Mouse (Mus musculus) common myeloid progenitor, adult 5-6 weeks (primary cell): ENCODE measurements around the gene Rtn4r. TPM values are rescaled to one million over a fixed set of nuclear protein-coding genes. Genes with fewer than 3 reads are reported as not detected.

ENCODE experiments used
- ATAC-seq: replicated peaks from 2 replicates; pipeline ENCODE4 v1.8.0; 2016; ENCODE audit warnings: low read depth, mild to moderate bottlenecking, moderate TSS enrichment, inconsistent platforms; ENCODE audit not compliant: poor library complexity, severe bottlenecking
- total RNA-seq: library from RNA; stranded (forward); fragments of 200-1000, 187-1606 nt; gene quantifications from 2 replicates; pipeline ENCODE4 v1.2.3, GENCODE M21; 2017

Gene Rtn4r
- total RNA-seq, 1 experiment from 2014 or later = 2.6 TPM

DNA sequence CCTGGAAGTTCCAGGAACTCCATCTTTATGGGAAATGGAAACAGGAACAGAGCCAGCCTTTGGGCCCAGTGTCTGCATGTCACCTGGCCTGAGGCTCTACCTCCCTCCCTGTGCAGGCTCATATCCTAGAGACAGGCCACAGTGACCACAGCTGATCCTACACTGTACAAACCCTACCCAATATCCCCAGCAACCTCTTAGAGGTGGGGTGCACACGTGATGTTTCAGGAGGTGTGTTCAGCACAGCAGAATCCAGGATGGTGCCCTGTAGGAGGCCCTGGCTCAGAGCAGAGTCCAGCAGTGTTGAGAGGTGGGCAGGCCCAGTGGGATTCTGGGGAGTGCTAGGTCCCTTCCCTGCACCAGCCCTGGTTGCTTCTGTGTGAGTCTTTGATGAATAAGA lies 4.0 kb upstream of the Rtn4r start:
- ATAC-seq = no peak

DNA sequence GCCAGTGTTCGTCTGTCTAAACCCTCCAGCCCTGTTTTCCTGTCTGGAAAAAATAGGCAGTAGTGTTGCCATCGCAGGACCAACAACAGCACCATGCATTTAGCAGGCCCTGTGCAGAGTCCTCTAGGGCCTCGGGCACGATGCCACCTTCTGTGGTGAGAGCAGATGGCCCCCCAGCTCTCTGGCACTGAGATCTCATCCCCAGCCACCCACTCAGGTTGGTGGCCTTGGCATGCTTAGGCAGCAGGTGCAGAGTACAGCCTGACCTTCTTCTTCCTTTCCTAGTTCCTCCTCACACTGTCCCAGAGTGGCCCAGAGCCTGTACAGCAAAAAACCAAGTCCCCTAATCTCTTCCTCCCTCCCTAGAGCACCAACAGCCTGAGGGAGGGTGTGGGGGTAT lies 3.4 kb upstream of the Rtn4r start:
- ATAC-seq = no peak

- ATAC-seq = 0 out of 2 replicates have a peak, but pooled peaks have one; percentile 38
Observed at GRCm38 (mm10) chr16:18124626-18125025, 2.8 kb upstream of the Rtn4r start.

DNA sequence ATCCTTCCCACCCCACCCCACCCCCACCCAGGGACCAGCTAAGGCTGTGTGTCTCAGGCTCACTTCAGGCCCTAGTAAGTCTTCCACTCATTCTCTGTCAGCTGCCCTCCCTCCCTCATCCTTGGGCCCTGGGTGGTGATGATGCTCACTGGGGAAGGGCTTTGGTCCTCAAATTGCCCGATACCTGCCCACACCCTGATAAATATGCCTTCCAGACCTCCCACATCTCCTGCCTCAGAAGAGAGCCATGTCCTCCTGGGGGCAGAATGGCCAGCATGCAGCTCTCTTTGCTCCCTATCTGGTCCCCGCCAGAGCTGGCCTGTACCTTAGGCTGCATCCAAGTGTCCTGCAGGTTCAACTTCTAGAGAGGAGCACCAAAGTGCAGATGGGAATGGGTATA lies 2.3 kb upstream of the Rtn4r start:
- ATAC-seq = no peak

DNA sequence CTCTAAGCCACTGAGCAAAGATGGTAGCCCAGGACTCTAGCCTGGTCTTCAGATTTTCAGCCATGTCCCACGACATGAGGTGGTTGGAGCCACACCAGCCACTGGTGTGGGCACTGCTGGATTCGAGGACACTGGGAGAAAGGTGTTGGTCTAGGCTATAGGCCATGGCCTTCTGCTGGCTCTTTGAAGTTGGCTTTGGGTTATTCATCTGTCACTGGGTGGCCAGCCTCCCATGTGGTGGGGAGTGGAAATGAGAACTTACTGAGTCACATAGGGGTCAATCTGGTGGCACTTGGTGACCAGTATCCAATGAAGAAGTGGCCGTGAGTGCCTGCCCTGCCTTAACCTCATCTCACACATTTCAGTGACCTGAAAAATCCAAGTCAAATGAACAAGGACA lies 1.2 kb upstream of the Rtn4r start:
- ATAC-seq = no peak

- no peak for ATAC-seq
Observed at GRCm38 (mm10) chr16:18127871-18128563, 575 bp downstream of the Rtn4r start.

GRCm38 (mm10) chr16:18128564-18128935 lies 1.1 kb downstream of the Rtn4r start:
- ATAC-seq = no peak

- ATAC-seq = no peak
Observed at GRCm38 (mm10) chr16:18129413-18129812, 2.0 kb downstream of the Rtn4r start.

GRCm38 (mm10) chr16:18130288-18130687 lies 2.8 kb downstream of the Rtn4r start:
- peak; percentile 67 for ATAC-seq

- ATAC-seq = no peak
Observed at GRCm38 (mm10) chr16:18130705-18131104, 3.3 kb downstream of the Rtn4r start.

GRCm38 (mm10) chr16:18131245-18131939 lies 4.0 kb downstream of the Rtn4r start:
- no peak for ATAC-seq

DNA sequence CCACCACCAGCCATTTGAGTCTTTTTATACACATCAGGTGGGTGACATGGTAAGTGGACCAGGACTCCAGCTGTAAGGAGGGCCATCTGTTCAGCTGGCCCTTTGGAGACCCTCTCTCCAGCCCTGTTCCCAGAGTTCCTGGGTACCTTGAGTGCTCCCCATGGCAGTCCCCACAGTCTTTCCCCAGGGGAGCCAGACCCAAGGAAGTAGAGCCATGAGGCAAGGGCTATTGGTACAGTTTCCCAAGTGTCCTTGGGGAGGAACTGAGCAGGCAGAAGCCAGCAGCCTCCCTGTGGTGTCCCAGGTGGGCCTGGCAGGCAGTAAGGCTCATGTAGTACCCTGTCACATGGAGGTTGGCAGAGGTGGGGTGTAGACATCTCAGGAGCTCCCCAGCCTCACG lies 4.6 kb downstream of the Rtn4r start:
- no peak for ATAC-seq

DNA sequence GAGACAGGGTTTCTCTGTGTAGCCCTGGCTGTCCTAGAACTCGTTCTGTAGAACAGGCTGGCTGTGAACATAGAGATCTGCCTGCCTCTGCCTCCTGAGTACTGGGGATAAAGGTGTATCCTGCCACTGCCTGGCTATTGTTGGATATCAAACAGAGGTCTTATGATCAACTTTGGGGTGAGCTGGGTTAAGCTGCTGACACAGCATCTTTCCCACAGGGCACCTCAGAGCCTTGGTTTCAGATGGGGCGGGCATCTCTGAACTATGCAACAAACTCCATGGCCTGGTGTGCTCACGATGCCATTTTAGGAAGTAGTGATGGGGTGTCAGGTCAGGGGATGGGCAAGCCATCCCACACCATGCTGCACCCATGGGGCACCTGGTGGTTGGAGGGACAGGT lies 5.1 kb downstream of the Rtn4r start:
- no peak for ATAC-seq

- no peak for ATAC-seq
Observed at GRCm38 (mm10) chr16:18133133-18133920, 5.9 kb downstream of the Rtn4r start.

DNA sequence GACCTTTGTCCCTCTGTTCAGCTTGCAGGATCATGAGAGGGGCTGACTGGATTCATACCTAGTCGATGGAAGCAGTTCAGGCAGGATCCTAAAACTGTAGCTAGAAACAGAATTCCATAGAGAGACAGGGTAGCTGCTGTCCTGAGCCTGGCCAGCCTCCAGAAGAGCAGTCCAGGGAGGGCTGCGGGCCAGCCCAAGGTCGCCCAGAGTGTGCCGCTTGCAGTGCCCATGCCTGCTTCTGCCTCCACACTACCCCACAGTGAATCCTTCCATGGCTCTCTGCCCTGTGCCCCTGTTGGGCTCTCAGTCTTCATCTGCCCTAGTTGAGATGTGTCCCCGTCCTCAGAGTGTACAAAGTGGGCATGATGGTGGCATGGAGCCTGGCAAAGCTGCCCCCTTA lies 7.8 kb downstream of the Rtn4r start:
- ATAC-seq = no peak

- no peak for ATAC-seq
Observed at GRCm38 (mm10) chr16:18136015-18136414, 8.6 kb downstream of the Rtn4r start.

DNA sequence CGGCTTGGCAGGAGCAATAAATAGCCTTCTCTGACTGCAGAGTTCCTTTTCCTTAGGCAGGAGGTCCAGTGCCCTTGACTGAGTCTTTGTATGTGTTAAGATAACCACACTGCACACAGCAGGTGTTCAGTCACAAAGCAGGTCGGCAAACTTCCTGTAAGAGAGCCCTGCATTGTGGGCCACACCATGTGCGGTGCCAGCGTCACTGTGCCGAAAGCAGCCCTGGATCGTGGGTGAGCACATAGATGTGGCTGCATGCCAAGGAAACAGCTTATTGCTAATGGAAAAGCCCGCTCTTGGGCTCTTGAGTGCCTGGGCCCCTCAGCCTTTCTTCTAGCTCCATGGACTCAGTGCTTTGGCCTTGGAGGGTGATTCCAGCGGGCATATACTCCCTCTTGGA lies 16.8 kb downstream of the Rtn4r start:
- ATAC-seq = 0 out of 2 replicates have a peak, but pooled peaks have one; percentile 37

GRCm38 (mm10) chr16:18145341-18145867 lies 18.0 kb downstream of the Rtn4r start:
- no peak for ATAC-seq

DNA sequence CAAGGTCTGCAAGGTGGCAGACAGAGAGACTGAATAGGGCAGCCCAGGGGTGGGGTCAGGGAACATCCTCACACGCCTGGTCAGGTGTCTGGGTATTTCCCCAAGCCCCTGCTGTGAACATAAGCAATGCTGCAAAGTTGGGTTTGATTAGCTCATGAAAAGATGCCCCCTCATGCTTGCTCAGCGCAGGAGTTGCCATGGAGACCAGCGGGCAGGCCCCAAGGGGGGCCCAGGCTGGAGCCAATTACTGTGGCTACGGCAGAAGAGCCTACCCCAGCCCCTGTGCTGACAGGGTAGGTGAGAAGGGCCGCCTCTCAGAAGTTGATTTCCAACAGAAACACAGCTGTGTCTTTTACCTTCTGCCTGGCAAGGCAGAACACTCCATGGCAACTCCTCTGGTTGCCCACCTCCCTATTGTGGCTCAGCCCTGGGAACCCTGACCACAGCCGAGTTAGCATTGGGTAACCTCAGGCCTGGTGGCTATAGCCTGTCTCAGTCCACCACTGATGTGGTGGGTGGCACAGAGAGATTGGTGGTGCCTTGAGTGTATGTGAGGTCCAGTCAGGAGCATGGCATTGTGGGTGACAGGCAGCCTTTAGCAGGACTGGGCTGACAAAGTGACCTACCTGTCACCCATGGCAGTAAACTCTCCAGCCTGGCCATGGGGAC lies 20.9 kb downstream of the Rtn4r start:
- peak; percentile 65 for ATAC-seq

DNA sequence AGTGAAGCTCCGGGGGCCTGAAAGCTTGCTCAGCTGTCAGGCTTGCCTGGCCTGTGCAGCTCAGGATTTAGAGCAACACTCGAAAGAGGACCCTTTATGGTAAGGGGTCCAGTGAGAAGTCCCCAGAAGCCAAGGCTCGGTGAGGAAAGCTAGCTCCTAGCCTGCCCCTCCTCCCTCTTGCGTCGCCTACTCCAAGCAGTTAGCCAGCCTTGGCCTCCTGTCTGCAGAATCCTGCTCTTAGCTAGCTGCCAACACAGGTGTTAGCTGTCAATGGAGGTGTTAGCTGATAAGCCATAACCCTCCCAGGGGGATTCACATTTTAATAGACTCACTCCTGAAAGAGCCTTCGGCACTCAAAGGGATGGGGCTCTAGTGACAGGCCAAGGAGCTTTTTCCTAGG lies 21.8 kb downstream of the Rtn4r start:
- no peak for ATAC-seq
